In genomic region chr14:79390265-79390926, GRCm38 (mm10) we compare ENCODE assay signal across 8 mouse cellular contexts. TPM values are rescaled to one million over a fixed set of nuclear protein-coding genes. Genes with fewer than 3 reads are reported as not detected.
A peak's percentile ranks its signal among the peaks of the same experiment; 100 is the strongest.
DNase-seq lines count a peak whose midpoint lies in the region; ATAC-seq lines count a peak whose summit lies in the region.

Gene Naa16, minus strand, starts transcription at chr14:79390778.

- peaks cover 46% of the 10 kb centered on the region for H3K79me2 ChIP-seq in macrophage (ENCODE audit: inconsistent target)

- peak within 1 kb of the TSS; percentile 89 for H3K4me2 ChIP-seq in hindbrain, embryonic 16.5 days (ENCODE audit: low read length)

- no peaks in the 10 kb centered on the region for H3K27me3 ChIP-seq in hindbrain, embryonic 16.5 days (replicated peaks; ENCODE audit: control insufficient read depth, insufficient read depth, low read length)

- WGBS in hindbrain, embryonic 16.5 days = under 1% methylated on average over 56 of the region's 71 CpGs
- WGBS in macrophage (ENCODE audit: missing documents) = under 1% methylated on average over 64 of the region's 71 CpGs

- peaks cover 7% of the 10 kb centered on the region for H3K4me1 ChIP-seq in hindbrain, embryonic 16.5 days (ENCODE audit: control insufficient read depth, insufficient read depth, low read depth, low read length)

- DNase-seq in R1 (ENCODE audit: low read depth, low spot score) = peak; percentile 93
- peak; percentile 96 to 98 for DNase-seq in cerebellum, postnatal 25 days
- DNase-seq in frontal cortex, postnatal 36 days (ENCODE audit: low spot score in 2 of 2) = peak; percentile 92 to 94
- peak; percentile 93 to 95 for DNase-seq in left cerebral cortex, adult 18-20 months (ENCODE audit: low spot score in 2 of 2)
- DNase-seq in right cerebral cortex, adult 18-20 months = peak; percentile 94
- DNase-seq in urinary bladder, postnatal 10 days (ENCODE audit: low spot score) = peak; percentile 79

- H3K27ac ChIP-seq in hindbrain, embryonic 16.5 days (ENCODE audit: low read depth, low read length) = peak within 1 kb of the TSS; percentile 94
- peak within 1 kb of the TSS; percentile 61 for H3K27ac ChIP-seq in macrophage

- peak within 1 kb of the TSS; percentile 89 for H3K4me3 ChIP-seq in hindbrain, embryonic 16.5 days (ENCODE audit: low read length)
- H3K4me3 ChIP-seq in macrophage (ENCODE audit: inconsistent target) = peak within 1 kb of the TSS; percentile 72

- H3K9ac ChIP-seq in hindbrain, embryonic 16.5 days (ENCODE audit: low read depth, low read length) = peak within 1 kb of the TSS; percentile 89

- no peaks in the 10 kb centered on the region for H3K9me3 ChIP-seq in hindbrain, embryonic 16.5 days (ENCODE audit: control insufficient read depth, low read length)

- no peaks in the 10 kb centered on the region for H3K36me3 ChIP-seq in hindbrain, embryonic 16.5 days (ENCODE audit: control insufficient read depth, insufficient read depth, low read length)
- H3K36me3 ChIP-seq in macrophage (ENCODE audit: inconsistent target) = no peaks in the 10 kb centered on the region

- peak; percentile 97 for ATAC-seq in hindbrain, embryonic 16.5 days

RNA-seq across cellular contexts. Expression of gene Naa16, which starts in this region (rescaled TPM):
- 15.6 and 17.3 TPM in 2 replicates for polyA plus RNA-seq in hindbrain, embryonic 16.5 days (2015; fragmentation: Nextera tagmentation; extraction: Ambion mirVana)
- total RNA-seq in left cerebral cortex, adult 18-20 months (2021) = 10 to 100 TPM; 12.9 to 16.9 TPM
- total RNA-seq in macrophage (2018; cell fraction: chromatin; rRNA removed) = 100 to 1,000 TPM in 2 of 26 experiments, 10 to 100 TPM in 24; 22.6 to 174 (median 68.7) TPM
- 10 to 100 TPM in 16 of 26 experiments, 1 to 10 TPM in 10; 6.3 to 15.6 (median 10.2) TPM for total RNA-seq in macrophage (2018; cell fraction: cytosol; rRNA removed)
- 10 to 100 TPM; 11.6 to 77.6 (median 34.4) TPM for total RNA-seq in macrophage (2018; cell fraction: nucleus; rRNA removed)
- polyA plus RNA-seq in macrophage (2018) = 9.8 to 15.1 TPM (median 10.7 TPM) in 3 replicates

Comparison
In these comparisons a context has a peak if more than half of its experiments do, and no peak if none do; other contexts are left out.
1. Peak in every context shown above with its lines: DNase-seq, ATAC-seq, H3K4me3 ChIP-seq and H3K27ac ChIP-seq.